Mouse (Mus musculus): ENCODE data around the gene Fbxo2. TPM values are rescaled to one million over a fixed set of nuclear protein-coding genes. Genes with fewer than 3 reads are reported as not detected.

Fbxo2 gene
- total RNA-seq, 2 experiments from 2014 or later: 0.28 to 0.35 TPM

DNA sequence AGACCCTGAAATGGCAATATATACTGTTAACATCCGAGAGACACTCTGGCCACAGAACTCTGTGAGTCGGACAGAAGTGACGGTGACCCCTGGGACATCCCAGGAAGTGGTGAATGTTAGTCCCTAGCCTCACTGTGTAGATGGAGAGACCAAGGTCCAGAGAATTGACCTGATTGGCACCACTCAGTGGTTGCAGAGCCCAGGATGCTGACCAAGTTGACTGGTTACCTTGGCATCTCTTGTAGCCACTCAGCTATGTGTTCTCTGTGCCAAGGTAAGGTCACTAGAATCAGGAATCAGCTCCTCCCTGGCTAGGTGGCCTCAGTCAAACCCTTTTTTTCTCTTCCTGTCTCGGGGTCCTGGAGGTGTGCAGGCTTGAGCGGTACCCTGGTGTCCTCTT lies 16.7 kb upstream of the Fbxo2 start:
- no peak for DNase-seq

DNA sequence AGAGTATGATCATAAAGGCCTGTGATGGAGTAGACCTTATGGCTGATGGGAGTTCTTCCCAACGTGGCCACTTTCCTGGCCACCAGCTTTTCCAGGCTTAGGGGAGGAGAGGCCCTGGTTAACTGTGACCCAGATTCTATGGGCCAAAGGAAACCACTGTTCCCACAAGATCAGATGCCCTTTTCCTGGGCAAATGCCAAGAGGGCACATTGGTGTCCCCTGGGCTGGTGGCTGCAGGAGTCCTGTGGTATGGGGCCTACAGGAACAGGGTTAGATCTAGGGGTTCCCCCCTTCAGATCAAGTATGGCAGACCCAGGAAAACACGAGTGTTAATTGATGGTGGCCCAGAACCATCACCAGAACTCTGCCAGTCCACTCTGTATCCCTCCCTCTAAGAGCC lies 12.7 kb upstream of the Fbxo2 start:
- no peak for DNase-seq

DNA sequence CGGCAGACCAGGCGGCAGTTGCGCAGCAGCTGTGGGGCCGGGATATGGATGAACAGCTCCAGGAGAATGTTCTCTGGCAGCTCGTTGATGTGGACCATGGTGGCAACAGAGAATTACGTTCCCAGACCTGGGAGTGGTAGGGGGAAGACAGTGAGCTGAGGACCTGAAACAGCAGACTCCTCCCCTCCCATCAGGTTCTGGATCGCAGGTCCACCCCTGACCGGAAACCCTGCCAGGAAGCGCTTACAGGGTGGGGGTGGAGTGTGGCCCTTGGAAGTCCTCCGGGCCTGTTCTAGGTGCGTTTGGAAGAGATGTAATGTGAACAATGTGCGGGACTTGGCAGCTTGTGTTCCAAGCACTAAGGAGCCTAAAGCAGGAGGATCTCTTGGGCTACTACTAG lies 10.9 kb upstream of the Fbxo2 start:
- DNase-seq: peak in 1 of 2 experiments; percentile 36

DNA sequence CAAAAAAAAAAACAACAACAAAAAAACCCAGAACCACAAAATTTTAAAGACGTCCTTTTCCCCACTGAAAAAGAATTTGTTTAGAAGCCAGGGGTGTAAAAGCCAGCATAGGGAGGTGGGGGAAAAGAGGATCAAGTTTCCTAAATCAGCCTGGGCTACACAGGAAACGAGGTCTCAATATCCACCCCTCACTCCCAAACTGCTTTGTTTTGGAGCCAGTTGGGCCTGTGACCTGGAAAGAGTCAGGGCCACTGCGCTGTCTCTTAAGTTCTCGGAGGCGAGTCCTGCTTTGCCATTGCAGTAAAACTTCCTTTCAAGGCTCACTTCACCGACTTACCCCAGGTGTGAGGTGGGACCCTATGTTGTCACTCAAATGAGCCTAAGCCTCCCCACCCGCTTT lies 10.2 kb upstream of the Fbxo2 start:
- DNase-seq: no peak

DNA sequence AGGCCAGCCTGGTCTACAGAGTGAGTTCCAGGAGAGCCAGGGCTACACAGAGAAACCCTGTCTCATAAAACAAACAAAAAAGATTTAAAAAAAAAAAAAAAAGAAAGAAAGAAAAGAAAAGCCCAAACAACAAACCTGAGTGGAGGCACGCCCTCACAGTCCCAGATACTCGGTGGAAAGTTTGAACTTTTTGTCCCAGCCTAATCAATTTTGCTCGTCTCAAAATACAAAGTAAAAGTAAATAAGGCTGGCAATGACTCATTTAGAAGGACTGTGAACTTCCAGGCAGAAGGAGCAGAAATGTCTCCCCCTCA lies 9.5 kb upstream of the Fbxo2 start:
- no peak for DNase-seq

DNA sequence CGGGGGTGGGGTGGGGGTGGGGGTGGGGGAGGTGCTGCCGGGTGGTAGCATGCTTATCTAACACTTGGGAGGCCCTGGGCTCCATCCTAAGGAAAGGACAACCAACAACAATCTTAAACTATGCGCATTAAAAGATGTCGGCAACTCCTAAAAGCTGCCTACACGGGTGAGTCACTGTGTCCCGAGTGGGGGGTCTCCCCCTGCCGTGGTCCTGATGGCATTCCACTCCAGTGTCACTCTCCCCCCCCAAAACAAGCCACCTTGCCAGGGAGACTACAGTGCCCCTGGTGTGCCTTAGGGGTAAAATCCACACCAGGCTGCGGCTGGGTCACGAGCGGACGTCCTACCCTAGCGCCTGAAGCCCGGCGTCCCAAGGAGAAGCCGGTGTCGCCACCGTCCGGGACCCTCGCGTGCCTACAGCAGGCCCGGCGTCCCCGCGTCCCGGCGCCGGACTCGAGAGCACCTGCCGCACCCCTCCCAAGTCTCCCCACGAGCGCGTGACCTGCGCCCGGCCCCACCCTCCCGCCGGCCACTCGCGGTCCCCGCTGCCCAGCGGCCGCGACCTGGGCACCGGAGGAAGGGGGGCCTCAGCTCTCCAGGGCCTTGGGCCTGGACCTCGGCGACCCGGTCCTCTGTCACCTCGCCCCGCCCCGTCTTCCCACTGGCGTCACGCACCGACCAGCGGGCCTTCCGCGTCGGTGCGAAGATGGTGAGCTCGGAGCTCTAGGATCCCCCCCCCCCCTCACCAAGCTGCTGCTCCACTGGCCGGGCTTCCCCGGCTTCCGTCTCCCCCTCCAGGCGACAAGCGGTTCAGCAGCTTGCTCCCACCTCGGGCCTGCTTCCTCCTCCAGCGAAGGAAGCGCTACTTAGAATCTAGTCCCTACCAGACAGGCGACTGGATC lies 8.9 kb upstream of the Fbxo2 start, which contains the start of gene Fbxo6:
Gene Fbxo6, minus strand, starts transcription at position 874 of the 902 bp plus-strand sequence.
- peak; percentile 90 to 94 for DNase-seq

DNA sequence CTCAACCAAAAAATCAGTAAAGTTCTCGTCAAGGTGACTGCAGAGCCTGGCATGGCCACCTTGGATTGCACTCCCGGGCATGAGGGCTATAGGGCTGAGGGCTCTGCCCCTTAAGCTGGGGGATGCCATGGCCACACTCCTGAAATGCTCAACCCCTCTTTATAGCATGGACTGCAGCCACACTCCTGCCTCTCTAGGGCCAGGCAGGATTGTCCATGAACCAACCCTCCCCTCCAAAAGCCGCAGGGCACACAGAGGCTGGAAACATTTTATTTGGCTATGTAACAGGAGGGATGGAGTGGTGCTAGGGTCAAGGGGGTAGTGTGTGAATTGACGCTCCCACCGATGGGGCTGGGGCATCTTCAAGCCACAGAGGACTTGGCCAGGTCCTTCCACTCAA lies 7.9 kb upstream of the Fbxo2 start:
- DNase-seq: no peak

DNA sequence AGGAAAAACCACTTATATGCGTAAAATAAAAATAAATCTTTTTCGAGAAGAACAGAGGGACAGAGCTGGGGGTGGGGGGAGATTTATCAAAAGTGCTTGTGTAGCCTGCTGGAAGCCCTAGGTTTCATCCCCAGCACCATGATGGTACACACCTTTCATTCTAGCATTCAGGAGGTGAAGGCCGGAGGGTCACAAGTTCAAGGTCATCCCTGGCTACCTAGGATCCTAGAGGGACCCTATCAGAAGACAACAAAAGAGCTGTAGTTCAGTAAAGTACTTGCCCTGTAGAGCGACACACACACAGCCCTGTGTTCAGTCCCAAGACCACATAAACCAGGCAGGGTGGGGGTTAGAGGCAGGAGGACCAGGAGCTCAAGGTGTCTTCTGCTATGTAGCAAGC lies 6.4 kb upstream of the Fbxo2 start:
- no peak for DNase-seq

DNA sequence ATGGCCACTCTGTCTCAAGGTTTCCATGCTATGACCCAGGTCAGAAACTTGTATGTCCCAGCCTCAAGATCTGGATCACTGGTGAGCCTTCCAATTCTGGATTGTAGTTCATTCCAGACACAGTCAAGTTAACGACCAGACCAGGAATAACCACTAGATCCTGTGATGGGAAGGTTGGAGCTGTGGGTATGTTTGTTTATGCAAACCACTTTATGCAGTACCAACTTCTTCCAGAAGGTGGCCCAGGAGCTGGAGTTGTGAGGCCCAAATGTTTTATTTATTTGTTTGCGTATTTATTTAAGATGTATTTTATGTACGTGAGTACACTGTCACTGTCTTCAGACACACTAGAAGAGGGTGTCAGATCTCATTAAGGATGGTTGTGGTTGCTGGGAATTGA lies 5.4 kb upstream of the Fbxo2 start:
- DNase-seq: peak in 1 of 2 experiments; percentile 64

DNA sequence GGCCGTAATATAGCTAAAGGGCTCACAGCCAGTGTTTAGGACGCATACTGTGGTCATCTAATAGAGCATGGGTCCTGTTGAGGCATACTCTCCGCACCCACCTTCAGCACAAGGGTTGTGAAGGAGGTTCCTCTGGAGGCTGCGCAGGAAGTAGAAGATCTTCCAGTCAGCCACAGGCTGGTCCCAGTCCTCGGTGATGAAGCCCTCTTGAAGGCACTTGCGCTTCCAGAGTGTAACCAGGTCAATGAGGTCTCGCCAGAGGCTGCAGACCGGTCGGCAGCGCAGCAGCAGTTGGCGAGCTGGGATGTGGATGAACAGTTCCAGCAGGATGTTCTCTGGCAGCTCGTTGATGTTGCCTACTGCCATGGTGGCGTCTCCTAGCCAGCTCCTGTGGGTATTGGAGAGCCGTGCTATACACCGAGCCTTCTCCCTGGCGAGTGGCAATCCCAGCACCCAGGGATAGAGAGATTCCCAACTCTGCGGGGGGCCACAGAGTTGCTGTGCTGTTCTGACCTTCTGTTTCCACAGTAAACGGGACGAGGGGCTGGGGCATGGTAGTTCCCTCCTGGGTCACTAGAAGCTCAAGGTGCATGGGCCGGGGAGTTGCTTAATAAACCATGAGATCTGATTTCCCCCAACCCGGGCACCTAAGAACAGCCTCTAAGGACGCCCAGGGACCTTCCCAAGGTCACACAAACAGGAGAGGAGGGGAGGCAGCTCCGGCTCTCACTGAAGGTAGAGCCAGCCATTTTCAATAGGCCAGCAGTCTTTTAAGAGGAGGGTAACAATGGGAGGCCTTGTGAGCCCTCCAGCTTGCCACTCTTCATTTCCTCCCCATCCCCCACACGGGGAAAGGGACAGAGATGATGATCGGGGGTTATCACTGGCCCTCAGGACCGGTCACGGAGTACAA lies 1.7 kb upstream of the Fbxo2 start:
- DNase-seq: no peak

DNA sequence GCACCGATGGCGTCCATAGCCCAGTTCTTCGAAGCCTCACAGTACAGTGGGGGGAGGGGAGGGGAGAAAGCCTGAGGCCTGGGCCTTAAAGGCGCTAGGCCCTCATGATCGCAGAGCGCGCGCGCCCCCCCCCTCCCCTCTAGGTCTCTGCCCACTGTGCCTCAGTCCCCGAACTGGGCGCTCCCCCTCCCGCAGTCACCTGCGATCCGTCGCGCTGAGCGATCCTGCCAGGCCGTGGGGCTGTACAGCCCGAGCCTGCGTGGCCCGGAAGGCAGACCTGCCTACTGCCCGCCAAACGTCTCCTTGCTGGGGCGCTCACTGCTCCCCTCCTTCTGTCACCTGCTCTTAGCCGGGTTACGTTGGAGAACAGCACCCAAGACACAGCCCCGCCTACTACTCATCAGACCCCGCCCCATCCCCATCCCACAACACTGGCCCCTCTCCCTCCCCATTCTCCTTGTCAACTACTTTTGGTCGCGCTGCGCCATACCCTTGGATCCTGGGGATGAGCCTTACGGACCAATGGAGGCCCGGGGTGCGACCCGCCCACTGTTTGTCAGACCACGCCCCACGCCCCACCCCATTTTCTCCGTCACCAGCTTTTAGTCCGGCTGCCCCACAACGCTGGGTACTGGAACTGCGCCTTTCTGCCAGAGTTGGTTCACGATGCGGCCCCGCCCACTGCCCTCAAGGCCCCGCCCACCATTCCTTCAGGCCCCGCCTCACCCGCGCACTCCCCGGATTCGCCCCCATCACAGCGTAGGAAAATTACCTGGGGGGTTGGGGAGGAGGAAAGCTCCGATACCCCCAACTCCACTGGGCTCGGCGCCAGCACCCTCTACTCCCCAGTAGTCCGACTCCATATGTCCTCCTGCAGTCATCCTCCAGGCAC lies 631 bp upstream of the Fbxo2 start:
- peak; percentile 91 to 92 for DNase-seq

DNA sequence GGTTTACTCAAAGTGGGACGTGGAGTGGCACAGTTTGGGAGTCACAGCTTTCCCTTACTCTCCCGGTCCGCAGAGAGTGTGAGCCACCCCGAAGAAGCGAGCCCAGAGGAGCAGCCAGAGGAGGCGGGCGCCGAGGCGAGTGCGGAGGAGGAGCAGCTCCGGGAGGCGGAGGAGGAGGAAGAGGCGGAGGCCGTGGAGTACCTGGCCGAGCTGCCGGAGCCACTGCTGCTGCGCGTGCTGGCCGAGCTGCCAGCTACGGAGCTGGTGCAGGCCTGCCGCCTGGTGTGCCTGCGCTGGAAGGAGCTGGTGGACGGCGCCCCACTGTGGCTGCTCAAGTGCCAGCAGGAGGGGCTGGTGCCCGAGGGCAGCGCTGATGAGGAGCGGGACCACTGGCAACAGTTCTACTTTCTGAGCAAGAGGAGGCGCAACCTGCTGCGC lies 3.6 kb downstream of the Fbxo2 start:
- peak; percentile 72 to 83 for DNase-seq

DNA sequence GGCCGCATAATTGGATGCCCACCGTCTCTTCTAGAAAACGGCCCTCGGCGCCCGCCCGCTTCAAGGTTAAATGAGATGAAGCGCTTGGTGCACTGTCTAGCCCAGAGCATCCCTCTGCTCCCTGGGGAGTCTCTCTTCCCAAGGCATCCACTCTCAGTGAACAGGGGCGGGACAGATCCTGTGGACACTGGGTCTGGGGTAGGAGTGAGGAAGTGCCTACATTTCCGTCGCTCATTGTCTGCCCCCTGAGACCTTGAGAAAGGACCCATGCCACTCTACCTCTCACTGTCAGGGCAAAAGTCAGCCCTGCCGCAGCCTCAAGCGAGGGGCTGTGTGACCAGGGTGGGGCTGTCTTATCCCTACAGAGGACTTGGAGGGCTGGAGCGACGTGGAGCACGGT lies 4.0 kb downstream of the Fbxo2 start:
- no peak for DNase-seq

DNA sequence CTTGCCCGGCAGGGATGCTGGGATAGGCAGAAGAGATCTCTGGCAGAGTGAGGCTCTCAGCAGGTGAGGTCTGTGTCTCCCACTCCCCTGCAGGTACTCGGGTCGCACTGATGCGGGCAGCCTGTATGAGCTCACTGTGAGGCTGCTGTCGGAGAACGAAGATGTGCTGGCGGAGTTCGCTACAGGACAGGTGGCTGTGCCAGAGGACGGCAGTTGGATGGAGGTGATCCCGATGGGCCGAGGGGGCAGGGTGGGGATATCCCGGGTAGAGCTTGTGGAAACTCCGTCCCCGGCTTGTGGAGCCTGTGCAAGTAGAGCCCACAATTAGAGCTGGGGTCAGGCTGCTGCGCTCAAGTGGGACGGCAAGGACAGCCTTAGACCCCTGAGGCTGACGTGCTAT lies 5.1 kb downstream of the Fbxo2 start:
- DNase-seq: no peak

DNA sequence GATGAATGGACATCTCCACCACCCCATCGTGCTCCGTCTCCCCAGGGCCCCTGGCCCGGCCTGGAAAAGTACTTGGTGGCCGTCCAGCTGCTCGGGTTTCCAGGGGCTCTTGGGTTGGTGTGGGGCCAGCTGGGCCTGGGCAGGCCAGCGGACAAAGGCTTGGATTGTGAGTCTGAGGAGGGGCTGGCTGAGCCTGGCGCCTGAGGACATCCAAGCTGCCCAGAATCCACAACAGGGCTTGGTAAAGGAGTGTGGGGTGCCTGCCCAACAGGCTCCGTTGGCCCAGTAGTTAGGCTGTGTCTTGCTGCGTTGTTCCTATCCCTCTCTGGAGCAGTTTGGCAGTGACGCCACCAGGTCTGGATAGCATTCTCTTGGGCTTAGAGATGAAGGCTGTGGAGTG lies 6.0 kb downstream of the Fbxo2 start:
- no peak for DNase-seq

DNA sequence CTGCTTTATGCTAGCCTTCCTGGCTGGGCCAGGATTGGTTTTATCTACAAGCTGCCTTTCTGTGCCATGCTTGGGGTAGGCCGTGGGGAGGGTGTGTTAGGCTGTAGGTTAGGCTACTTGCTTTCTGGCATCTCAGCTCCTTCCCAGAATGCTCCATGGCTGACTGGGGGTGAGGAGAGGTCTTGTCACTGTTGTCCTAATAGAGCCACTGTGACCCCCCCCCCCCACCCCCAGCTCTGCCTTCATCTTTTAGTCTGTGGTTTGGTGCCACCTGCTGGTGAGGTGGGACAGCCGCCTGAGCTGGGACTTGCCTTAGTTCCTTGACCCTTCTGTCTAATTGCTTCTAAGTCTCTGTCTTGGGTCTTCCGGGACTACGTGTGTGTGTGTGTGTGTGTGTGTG lies 6.6 kb downstream of the Fbxo2 start:
- peak; percentile 57 to 88 for DNase-seq

DNA sequence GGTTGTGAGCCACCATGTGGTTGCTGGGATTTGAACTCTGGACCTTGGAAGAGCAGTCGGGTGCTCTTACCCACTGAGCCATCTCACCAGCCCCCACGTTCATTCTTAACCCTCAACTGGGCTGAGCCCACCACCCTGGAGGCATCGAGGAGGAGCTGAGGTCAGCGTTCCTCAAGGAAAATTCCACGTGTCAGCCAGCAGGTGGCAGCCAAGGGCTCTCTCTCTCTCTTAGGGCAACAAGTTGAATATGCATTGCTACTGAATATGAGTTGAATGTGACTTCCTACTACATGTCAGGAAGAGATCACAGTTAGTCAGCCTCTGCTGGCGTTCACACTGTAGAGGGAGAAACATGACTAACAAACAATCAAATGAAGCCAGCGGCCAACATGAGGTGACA lies 7.9 kb downstream of the Fbxo2 start:
- DNase-seq: peak; percentile 41 to 77

DNA sequence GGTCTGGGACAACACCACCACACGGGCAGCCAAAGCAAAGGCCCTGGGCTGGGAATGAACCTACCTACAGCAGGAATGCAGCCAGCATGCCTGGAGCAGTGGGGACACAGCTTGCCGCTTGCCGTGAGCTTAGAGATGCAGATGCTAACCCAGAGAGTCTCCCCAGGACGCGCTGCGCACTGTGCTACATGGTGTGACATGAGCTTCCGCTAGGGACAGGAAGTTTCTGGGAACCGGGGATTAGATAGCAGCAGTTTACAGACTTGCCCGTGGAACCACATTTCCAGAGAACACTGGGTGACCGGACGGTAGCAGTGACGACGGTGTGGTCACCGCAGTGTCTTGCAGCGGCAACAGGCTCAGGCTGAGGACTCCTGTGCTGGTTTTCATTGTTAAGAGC lies 9.2 kb downstream of the Fbxo2 start:
- no peak for DNase-seq

DNA sequence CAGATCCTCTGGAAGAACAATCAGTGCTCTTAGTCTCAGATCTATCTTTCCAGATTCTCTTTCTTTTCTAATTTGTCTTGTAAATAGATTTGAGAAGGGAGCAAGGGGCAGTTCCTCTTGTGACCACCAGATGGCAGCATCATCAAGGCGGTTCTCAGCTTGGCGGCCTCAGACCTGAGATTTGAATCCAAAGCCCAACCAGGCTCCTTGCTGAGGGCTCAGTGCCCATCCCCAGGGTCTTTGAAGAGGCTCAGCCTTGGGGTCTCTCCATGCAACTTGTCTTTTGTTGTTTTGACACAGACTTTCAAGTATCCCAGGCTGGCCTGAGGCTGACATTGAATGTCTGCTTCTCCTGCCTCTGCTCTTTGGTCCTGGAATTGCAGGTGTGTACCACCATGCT lies 10.4 kb downstream of the Fbxo2 start:
- peak; percentile 33 to 76 for DNase-seq

DNA sequence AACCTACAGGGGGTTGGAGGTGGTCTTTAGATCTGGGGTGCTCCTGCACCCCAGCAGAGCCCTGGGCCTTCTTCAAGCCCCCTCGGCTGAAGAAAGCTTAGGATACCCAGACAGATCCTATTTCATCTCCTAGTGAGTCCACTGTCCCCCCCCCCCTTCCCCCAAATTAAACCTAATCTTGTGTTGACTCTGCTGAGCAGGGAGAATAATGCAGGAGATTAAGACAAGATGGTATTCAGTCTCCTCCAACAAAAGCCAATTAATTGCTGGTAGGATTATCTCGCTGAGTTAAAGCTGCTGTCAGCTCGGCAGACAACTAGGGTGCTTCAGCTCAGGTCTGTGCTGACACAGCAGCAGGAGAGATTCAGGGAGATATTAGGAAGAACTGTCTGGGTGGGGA lies 10.8 kb downstream of the Fbxo2 start:
- no peak for DNase-seq

DNA sequence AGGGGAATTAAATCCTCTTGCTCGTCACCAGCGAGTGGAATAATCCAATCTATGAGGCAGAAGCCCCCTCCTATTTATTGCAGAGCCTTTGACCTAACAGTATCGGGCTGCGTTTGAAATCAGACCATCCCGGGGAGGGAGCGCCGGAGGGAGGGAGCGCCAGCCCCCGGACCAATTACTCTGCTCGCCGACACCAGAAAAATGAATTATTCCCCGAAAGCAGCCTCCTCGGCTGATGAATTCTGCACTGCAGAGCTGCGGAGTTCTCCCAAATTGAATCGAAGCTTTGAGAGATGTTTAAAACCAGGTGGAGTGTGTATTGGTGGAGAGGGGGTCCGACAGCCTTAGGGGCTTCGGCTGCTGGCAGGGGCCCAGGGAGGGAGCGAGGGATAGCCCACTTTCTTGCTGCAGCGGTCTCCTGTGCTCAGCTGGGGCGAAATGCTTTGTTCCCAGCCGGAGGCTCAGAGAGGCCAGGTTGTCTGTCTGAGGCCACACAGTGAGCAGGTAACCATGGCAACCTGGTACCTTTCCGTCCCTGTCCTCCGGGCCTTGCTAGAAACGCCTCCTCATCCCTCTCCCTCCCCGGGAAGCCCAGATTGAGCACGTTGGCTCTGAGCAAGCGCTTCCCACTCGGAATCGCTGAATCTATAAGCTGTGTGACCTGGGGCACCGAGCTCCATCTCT lies 13.5 kb downstream of the Fbxo2 start:
- DNase-seq: no peak

DNA sequence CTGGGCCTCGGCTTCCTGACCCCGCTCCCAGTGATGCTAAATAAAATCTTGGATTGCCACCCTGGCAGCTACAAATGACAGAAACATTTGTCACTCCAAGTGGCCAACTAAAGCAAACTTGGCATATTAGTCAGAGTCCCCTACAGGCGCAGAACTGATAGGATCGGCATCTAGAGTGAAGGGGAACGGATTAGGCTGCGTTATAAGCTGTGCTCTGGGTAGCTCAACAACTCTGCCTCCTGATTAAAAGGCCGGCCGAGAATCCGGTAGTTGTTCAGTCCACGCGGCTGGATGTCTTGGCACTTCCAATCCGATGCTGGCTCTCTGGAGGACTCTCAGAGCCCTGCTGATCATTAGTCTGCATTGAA lies 14.1 kb downstream of the Fbxo2 start:
- no peak for DNase-seq

All from heart, adult 18-20 months (tissue).